Mouse (Mus musculus) adrenal gland, adult 8-10 months (tissue): Measurements from ENCODE around the gene Dvl1. TPM values are rescaled to one million over a fixed set of nuclear protein-coding genes. Genes with fewer than 3 reads are reported as not detected.

ENCODE experiments used
- DNase-seq: peaks from one replicate; pipeline ENCODE4 v3.0.0; 2022
- total RNA-seq, 4 experiments: library from RNA; stranded (reverse); gene quantifications; 2 replicates each; pipeline ENCODE4 v1.2.4; 2022

The Dvl1 gene
- total RNA-seq, 4 experiments from 2014 or later = 69.6 to 110 (median 73.1) TPM

GRCm38 (mm10) chr4:155908751-155909150, 61.5 kb downstream of the Dvl1 start:
- DNase-seq = no peak

Other genes with a start within 250 kb of the Dvl1 start
- 10 to 100 TPM; 38.8 to 54.2 (median 44.9) TPM for gene Slc35e2, start 246.0 kb upstream of the Dvl1 start, total RNA-seq
- gene Cdk11b, start 222.5 kb upstream of the Dvl1 start, total RNA-seq = 10 to 100 TPM; 43.1 to 56.6 (median 47.3) TPM
- gene Gm10563, start 202.0 kb upstream of the Dvl1 start, total RNA-seq = not detected
- gene Mmp23, start 194.0 kb upstream of the Dvl1 start, total RNA-seq = 1 to 10 TPM; 4.8 to 8.4 (median 6.7) TPM
- gene Mib2, start 178.2 kb upstream of the Dvl1 start, total RNA-seq = 10 to 100 TPM; 53.5 to 74.5 (median 61.5) TPM
- 10 to 100 TPM; 67.7 to 72.0 (median 69.9) TPM for gene Fndc10, start 153.1 kb upstream of the Dvl1 start, total RNA-seq
- gene Ssu72, start 142.6 kb upstream of the Dvl1 start, total RNA-seq = 100 to 1,000 TPM; 106 to 127 (median 114) TPM
- 1 to 10 TPM in 3 of 4 experiments, under 1 TPM in 1; 0.90 to 1.2 (median 1.1) TPM for gene Tmem240, start 112.6 kb upstream of the Dvl1 start, total RNA-seq
- 10 to 100 TPM; 69.5 to 90.1 (median 77.6) TPM for gene Atad3a, start 86.3 kb upstream of the Dvl1 start, total RNA-seq
- gene Vwa1, start 72.7 kb upstream of the Dvl1 start, total RNA-seq = 1 to 10 TPM; 3.2 to 6.9 (median 4.7) TPM
- gene Tmem88b, start 61.5 kb upstream of the Dvl1 start, total RNA-seq = 1 to 10 TPM in 1 of 4 experiments, under 1 TPM in 3; 0.17 to 1.0 (median 0.62) TPM
- gene Ankrd65, start 57.0 kb upstream of the Dvl1 start, total RNA-seq = not detected
- 100 to 1,000 TPM; 102 to 144 (median 126) TPM for gene Mrpl20, start 44.5 kb upstream of the Dvl1 start, total RNA-seq
- gene Ccnl2, start 34.9 kb upstream of the Dvl1 start, total RNA-seq = 100 to 1,000 TPM in 3 of 4 experiments, 10 to 100 TPM in 1; 88.5 to 164 (median 122) TPM
- 100 to 1,000 TPM; 134 to 175 (median 158) TPM for gene Aurkaip1, start 16.1 kb upstream of the Dvl1 start, total RNA-seq
- gene Mxra8, start 7.7 kb upstream of the Dvl1 start, total RNA-seq = 10 to 100 TPM; 45.1 to 93.9 (median 66.8) TPM
- gene Tas1r3, start 16.0 kb downstream of the Dvl1 start, total RNA-seq = 1 to 10 TPM in 1 of 4 experiments, under 1 TPM in 3; 0.46 to 1.2 (median 0.62) TPM
- gene Cptp, start 22.0 kb downstream of the Dvl1 start, total RNA-seq = 10 to 100 TPM; 16.4 to 29.0 (median 17.9) TPM
- 10 to 100 TPM; 32.3 to 34.6 (median 33.3) TPM for gene Ints11, start 22.1 kb downstream of the Dvl1 start, total RNA-seq
- 10 to 100 TPM; 23.2 to 51.5 (median 41.4) TPM for gene Pusl1, start 44.4 kb downstream of the Dvl1 start, total RNA-seq
- 10 to 100 TPM; 18.2 to 49.2 (median 30.9) TPM for gene Acap3, start 44.4 kb downstream of the Dvl1 start, total RNA-seq
- gene Ube2j2, start 96.4 kb downstream of the Dvl1 start, total RNA-seq = 10 to 100 TPM; 64.3 to 87.8 (median 77.0) TPM
- 10 to 100 TPM; 34.7 to 88.1 (median 58.1) TPM for gene C1qtnf12, start 114.9 kb downstream of the Dvl1 start, total RNA-seq
- gene B3galt6, start 145.2 kb downstream of the Dvl1 start, total RNA-seq = 1 to 10 TPM; 7.8 to 9.5 (median 8.9) TPM
- 100 to 1,000 TPM; 290 to 326 (median 308) TPM for gene Sdf4, start 145.5 kb downstream of the Dvl1 start, total RNA-seq
- 1 to 10 TPM; 1.0 to 3.0 (median 2.0) TPM for gene Tnfrsf4, start 166.4 kb downstream of the Dvl1 start, total RNA-seq
- 1 to 10 TPM in 1 of 4 experiments, under 1 TPM in 1, not detected in 2; 0.42 to 1.2 TPM for gene Tnfrsf18, start 178.8 kb downstream of the Dvl1 start, total RNA-seq
- 1 to 10 TPM in 1 of 4 experiments, under 1 TPM in 2, not detected in 1; 0.38 to 1.2 (median 0.86) TPM for gene Ttll10, start 212.0 kb downstream of the Dvl1 start, total RNA-seq